Mouse (Mus musculus): ENCODE measurements around the gene Lrr1.

DNA sequence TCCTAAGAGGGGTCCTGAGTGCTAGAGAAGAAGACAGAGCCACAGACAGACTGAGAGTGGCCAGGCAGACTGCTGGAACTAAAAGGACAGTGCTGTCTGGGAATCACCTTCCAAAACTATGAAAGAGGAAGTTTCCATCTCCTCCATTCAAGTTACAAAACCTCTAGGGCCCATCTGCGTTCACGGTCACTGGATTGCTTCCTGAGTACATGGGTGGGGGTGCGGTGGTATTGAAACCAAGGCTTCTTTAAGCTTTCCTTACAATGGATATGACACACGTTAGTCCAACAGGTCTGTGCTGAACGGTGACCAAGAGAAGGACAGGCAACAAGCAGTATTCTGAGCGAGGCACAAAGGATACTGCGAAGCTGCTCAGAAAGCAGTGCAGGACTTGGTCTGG, 45.8 kb downstream of the Lrr1 start:
- no peak for TF ChIP-seq CTCF (IDR thresholded peaks at IDR 0.05; ENCODE audit: low read depth)
- no peak for TF ChIP-seq EP300 (optimal IDR thresholded peaks at IDR 0.05)
